Mouse (Mus musculus) midbrain, embryonic 10.5 days (tissue): ENCODE results near the gene Iqsec1. TPM values are rescaled to one million over a fixed set of nuclear protein-coding genes. Genes with fewer than 3 reads are reported as not detected.

Experiments
- DNase-seq: peaks from one replicate; pipeline ENCODE4 v3.0.0-alpha.2; 2017; ENCODE audit warnings: low spot score
- H3K27ac ChIP-seq: fragments of 300-500 bp; sonication (generic); replicated peaks from 2 replicates; pipeline ENCODE4 v1.5.1; 2016; ENCODE audit warnings: mild to moderate bottlenecking
- H3K27me3 ChIP-seq: fragments of 300-500 bp; sonication (generic); 2 replicates; pipeline ENCODE4 v1.6.1; 2016; ENCODE audit warnings: low read depth, mild to moderate bottlenecking; ENCODE audit not compliant: poor library complexity, severe bottlenecking
- H3K36me3 ChIP-seq: fragments of 300-500 bp; sonication (generic); 2 replicates; pipeline ENCODE4 v1.6.1; 2016; ENCODE audit warnings: mild to moderate bottlenecking, moderate library complexity
- H3K4me1 ChIP-seq: fragments of 300-500 bp; sonication (generic); 2 replicates; pipeline ENCODE4 v1.6.1; 2016
- H3K4me3 ChIP-seq: fragments of 300-500 bp; sonication (generic); 2 replicates; pipeline ENCODE4 v1.5.1; 2016; ENCODE audit warnings: mild to moderate bottlenecking, moderate library complexity
- H3K9me3 ChIP-seq: fragments of 300-500 bp; sonication (generic); replicated peaks from 2 replicates; pipeline ENCODE4 v1.6.1; 2016; ENCODE audit warnings: mild to moderate bottlenecking
- WGBS: fragments of 180-500 bp; shearing (Covaris S2); methylation state at CpG from one replicate; pipeline ENCODE4 v1.1.7; 2016; 5-methylcytosine and 5-hydroxymethylcytosine counted together
- polyA plus RNA-seq: library from polyadenylated mRNA; unstranded; fragments of >200 nt; fragmentation: Nextera tagmentation; extraction: Ambion mirVana; gene quantifications from 2 replicates; pipeline ENCODE4 v1.2.1, GENCODE M21; 2016

The Iqsec1 gene
- polyA plus RNA-seq, 1 experiment from 2014 or later: 9.3 TPM

DNA sequence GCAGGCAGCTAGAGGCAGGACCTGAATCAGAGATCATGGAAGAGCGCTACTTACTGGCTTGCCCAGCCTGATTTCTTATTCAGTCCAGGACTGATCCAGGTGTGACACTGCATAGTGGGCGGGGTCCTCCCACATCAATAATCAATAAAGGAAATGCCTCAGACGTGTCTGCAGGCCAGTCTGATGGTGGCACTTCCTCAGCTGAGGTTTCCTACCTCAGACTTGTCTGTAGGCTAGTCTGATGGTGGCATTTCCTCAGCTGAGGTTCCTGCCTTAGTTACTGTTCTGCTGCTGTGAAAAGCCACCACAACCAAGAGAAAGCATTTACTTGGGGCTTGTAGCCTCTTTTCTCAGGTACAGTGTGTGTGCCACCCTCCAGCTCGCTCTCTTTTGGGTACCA, 360.9 kb downstream of the Iqsec1 start:
- H3K27me3 ChIP-seq: no peaks in the 10 kb centered on the region
- H3K36me3 ChIP-seq: no peaks in the 10 kb centered on the region
- no peak overlapping the region for H3K27ac ChIP-seq
- no peak for DNase-seq
- 82% methylated on average over 4 of the region's 4 CpGs for WGBS
- no peaks in the 10 kb centered on the region for H3K9me3 ChIP-seq
- H3K4me3 ChIP-seq: no peak overlapping the region
- peaks cover 10% of the 10 kb centered on the region for H3K4me1 ChIP-seq

DNA sequence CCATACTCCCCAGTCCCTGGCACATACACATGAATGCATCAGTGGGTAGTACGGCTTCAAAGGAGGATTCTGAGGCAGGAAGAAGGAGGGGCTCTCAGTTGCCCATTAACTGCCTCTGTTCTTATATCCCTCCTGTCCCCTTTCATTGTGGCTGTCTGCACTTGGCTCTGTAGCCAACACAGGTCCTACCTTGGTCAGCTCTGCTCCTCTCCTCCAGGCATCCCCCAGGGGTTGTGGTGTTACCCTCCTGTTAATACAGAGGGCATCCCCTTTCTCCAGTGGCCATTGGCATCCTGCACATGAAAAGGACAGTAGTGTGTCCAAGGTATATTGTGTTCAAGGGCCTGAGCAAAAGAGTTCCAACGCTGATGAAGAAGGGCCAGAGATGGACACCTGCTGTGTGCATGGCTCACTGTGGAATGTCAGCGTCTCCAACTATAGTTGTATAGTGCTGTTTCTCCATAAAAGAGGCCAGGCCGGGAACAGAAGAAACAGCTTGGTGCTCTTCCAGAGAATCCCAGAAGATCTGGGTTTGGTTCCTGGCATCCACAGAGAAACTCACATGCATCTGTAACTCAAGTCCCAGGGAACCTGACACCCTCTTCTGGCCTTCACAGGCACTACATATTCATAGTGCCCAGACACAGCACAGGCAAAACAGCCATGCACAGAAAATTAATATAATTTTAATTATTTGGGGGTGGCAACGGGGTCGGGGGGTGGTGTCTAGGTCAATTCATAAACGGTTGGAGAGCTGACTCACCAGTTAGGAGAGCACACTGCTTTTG, 363.1 kb downstream of the Iqsec1 start:
- peak overlapping the region; percentile 52; the same call in 1 of the 2 replicates for H3K27ac ChIP-seq

DNA sequence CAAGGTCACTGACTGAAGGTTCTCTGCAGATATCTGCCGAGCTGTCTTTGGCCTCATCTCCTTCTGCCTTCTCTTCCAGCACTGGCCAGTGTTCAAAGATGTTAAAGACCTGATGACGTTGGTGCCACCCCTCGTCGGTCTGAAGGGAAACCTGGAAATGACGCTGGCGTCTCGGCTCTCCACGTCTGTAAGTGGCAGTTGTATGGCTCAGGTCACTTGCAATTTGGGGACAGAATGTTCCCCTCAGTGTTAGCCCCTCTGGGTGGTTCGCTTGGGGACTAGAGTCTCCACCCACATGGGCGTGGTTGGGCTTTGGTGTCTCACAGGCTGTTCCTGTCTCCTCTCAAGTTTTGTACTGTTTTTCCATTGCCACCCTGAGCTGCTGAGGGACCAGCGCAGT, 363.8 kb downstream of the Iqsec1 start:
- WGBS: 87% methylated on average over 11 of the region's 11 CpGs
- H3K4me3 ChIP-seq: no peak overlapping the region
- H3K9me3 ChIP-seq: no peaks in the 10 kb centered on the region
- H3K27me3 ChIP-seq: no peaks in the 10 kb centered on the region
- DNase-seq: no peak
- H3K4me1 ChIP-seq: peaks cover 30% of the 10 kb centered on the region
- H3K27ac ChIP-seq: peak overlapping the region; percentile 52; the same call in 1 of the 2 replicates
- H3K36me3 ChIP-seq: no peaks in the 10 kb centered on the region

More for the DNA sequence above, 363.1 kb downstream of the Iqsec1 start:
- WGBS: 83% methylated on average over 7 of the region's 7 CpGs
- Histone ChIP-seq H3K36me3 (no peaks in the 10 kb centered on the region), H3K4me3 (no peak overlapping the region), H3K27me3 (no peaks in the 10 kb centered on the region), H3K9me3 (no peaks in the 10 kb centered on the region), H3K4me1 (peaks cover 30% of the 10 kb centered on the region)
- no peak for DNase-seq

DNA sequence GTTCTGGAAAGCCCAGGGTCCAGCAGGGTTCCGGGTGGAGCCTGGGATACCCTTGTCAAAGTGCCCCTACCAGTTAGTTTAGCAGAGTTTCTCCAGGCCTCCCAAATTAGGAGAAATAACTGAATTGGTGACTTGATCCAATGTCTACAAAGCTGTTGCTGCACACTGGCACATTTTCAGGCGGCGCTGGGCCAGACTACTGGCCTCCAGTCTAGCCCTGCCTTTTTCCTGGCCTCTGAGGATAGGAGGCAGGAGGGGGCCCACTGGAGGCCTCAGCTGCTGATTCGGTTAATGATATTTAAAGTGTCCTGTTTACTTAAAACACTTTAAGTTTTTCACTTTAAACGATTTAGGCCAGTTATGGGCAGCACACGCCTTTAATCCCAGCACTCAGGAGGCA, 364.3 kb downstream of the Iqsec1 start:
- Histone ChIP-seq H3K4me1 (peaks cover 30% of the 10 kb centered on the region), H3K4me3 (no peak overlapping the region), H3K27me3 (no peaks in the 10 kb centered on the region), H3K27ac (no peak overlapping the region), H3K9me3 (no peaks in the 10 kb centered on the region), H3K36me3 (no peaks in the 10 kb centered on the region)
- WGBS: 87% methylated on average over 6 of the region's 6 CpGs
- DNase-seq: no peak

DNA sequence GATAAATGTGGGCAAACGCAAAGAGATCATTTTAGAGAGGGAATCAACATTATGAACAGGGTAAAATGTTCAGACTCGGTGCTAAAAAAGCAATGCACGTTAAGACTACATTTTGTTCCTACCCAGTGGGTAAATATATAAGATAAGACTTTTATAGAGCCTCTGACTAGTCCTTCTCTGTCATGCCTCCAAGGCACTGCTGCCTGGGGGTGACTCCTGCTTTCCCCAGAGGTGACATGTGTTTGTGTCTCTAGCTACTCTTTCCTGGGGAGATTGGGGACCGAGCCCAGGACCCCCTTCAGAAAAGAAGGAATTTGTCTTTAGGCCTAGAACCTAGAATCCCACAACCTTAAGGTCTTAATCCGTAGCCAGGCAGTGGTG, 365.0 kb downstream of the Iqsec1 start:
- DNase-seq: no peak
- H3K27me3 ChIP-seq: no peaks in the 10 kb centered on the region
- WGBS: 83% methylated on average over 5 of the region's 5 CpGs
- H3K36me3 ChIP-seq: no peaks in the 10 kb centered on the region
- 0 out of 2 replicates have a peak overlapping the region, but pooled peaks have one; percentile 75 for H3K27ac ChIP-seq
- peaks cover 36% of the 10 kb centered on the region for H3K4me1 ChIP-seq
- no peak overlapping the region for H3K4me3 ChIP-seq
- H3K9me3 ChIP-seq: no peaks in the 10 kb centered on the region

DNA sequence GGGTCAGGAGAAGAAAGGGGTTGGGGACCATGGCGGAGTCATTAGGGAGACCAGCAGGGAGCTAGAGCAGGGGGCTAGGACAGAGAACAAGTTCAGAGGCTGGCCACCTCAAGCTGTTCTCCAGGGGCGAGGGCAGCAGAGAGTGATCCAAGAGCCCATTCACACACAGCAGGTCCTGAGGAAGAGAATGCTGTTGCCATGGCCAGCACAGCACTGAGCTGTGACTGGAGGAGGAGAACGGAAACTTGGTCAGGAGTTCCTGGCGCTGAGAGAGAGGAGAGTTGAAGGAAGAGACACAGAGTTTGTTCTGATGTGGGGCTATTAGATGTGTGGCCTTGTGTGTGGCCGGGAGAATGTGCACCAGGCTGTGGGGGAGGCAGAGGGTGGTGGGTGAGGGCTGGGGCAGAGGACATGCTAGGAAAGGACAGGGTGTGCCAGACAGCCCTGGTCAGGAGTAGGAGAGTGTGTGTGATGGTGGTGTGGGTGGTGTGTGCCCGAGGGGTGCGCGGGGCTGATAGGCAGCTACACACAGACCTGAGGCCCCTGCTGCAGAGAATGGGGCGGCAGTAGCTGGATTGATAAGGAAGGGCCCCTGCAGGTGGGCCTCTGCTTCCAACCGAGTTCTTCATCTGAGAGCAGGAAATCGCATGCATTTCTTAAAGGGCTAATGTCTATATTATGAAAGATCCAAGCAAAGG, 365.6 kb downstream of the Iqsec1 start:
- no peaks in the 10 kb centered on the region for H3K36me3 ChIP-seq
- DNase-seq: no peak
- no peaks in the 10 kb centered on the region for H3K27me3 ChIP-seq
- no peaks in the 10 kb centered on the region for H3K9me3 ChIP-seq
- peak overlapping the region; percentile 75 for H3K27ac ChIP-seq
- H3K4me3 ChIP-seq: no peak overlapping the region
- WGBS: 44% methylated on average over 11 of the region's 11 CpGs
- peaks cover 36% of the 10 kb centered on the region for H3K4me1 ChIP-seq

DNA sequence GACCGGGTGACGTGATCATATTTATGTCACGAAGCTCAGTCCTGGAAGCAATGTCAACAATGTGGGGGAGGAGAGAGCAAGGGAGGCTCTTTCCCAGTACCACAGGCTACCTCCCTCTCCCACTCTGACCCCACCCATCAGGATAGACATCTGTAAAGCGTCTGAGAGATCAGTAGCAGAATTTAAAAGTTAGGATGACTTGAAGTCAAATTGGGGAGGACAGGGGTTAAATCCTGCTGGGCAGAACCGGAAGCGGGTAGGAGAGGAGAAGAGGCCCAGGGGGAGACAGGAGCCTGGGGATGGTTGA, 366.9 kb downstream of the Iqsec1 start:
- Histone ChIP-seq H3K4me1 (peaks cover 36% of the 10 kb centered on the region), H3K9me3 (no peaks in the 10 kb centered on the region), H3K27ac (peak overlapping the region; percentile 46; the same call in 1 of the 2 replicates), H3K27me3 (no peaks in the 10 kb centered on the region), H3K4me3 (no peak overlapping the region), H3K36me3 (no peaks in the 10 kb centered on the region)
- DNase-seq: no peak
- WGBS: 82% methylated on average over 6 of the region's 6 CpGs

DNA sequence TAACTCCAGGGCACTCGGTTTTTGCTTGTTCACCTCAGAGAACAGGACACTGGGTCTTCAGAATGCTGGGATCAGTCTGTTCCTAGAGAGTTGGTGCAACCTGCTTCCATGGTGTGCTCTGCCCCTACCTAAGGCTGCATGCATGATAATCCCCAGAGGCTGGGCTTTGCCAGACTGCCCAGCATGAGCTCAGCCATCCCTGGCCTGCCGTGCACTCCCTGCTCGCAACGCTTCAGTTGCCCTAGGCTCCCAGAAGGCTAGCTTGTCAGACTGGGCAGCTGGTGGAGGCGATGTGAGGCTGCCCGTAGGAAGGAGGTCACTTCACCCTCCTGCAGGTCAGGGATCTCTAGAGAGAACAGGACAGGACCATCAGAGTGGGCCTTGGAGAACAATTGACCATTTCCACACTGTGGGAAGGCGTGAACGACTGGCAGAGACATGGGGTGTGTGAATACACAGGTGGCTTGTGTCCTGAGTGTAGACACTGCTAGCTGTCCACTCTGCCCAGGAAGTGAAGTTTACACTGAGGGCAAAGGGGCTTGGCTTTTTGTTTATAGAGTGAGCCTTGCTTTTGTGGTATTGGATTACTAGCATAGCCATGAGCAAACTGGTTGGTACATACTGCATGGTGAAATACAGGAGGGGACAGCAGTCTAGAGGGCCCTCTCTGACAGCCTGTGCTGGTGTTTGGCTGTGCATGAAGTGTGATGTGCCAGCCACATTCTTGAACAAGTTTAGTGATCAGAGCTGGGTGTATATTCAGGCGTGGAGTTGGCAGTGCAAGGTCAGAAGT, 367.5 kb downstream of the Iqsec1 start:
- Histone ChIP-seq H3K27ac (peak overlapping the region; percentile 46), H3K4me3 (no peak overlapping the region), H3K4me1 (peaks cover 36% of the 10 kb centered on the region), H3K9me3 (no peaks in the 10 kb centered on the region), H3K27me3 (no peaks in the 10 kb centered on the region), H3K36me3 (no peaks in the 10 kb centered on the region)
- DNase-seq: no peak
- WGBS: 44% methylated on average over 9 of the region's 9 CpGs

DNA sequence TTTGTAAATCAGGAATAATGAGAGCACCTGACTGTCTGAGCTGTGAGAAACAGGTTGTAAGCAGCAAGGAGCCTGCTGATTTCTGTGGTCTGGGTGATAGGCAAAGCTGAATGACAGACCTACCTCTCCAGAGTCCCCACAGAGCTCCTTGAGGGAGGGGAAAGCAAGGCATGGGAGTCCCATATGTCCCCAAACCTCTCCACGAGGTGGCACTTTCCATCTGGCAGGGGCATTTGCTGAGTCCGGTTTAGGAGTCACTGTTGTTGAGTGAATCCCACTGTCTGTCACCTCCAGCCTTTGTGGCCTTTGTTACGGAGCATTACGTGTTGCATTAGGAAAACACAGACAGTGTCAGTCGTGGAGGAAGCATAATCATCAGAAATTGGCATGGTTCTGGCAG, 368.5 kb downstream of the Iqsec1 start:
- Histone ChIP-seq H3K36me3 (no peaks in the 10 kb centered on the region), H3K4me1 (peaks cover 33% of the 10 kb centered on the region), H3K27me3 (no peaks in the 10 kb centered on the region), H3K9me3 (no peaks in the 10 kb centered on the region), H3K27ac (no peak overlapping the region), H3K4me3 (no peak overlapping the region)
- WGBS: 73% methylated on average over 5 of the region's 5 CpGs
- DNase-seq: no peak

DNA sequence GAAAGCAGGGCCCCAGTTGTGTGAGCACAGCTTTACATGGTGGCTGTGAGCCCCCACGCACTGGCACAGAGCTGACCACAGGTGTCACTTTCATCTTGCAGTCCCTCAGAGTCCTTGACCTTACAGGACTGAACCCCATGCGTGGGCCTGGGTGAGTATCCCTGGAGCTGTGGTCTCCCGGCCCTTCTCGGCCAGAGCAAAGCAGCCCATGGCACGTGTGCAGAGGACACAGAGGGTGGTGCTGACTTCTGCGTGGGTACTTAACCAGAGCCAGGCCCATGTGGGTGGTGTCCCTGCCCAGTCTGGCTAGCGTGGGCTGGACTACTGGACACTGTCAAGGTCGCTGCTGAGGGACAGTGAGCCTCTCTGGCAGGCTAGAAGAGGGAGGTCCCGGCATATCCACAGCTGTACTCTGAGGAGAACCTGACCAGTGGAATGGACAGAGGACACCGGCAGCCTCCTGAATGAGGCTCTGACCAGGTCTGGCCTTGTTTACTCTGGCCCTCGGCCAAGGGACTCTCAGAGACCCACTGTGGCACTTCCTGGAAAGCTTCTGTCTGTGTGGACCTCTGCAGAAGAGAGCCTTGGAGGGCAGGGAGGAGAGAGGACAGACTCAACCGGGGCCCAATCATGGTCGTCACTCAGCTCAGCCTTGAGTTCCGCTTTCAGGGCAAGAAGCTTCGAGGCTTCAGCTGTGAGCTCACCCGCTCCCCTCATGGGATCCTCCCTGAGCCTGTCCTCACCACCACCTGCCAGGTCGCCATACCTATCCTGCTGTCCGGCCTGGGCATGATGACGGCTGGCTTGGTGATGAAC, 369.5 kb downstream of the Iqsec1 start:
- H3K36me3 ChIP-seq: no peaks in the 10 kb centered on the region
- H3K4me3 ChIP-seq: no peak overlapping the region
- WGBS: 88% methylated on average over 19 of the region's 19 CpGs
- peak overlapping the region; percentile 61 for H3K27ac ChIP-seq
- peaks cover 33% of the 10 kb centered on the region for H3K4me1 ChIP-seq
- DNase-seq: no peak
- no peaks in the 10 kb centered on the region for H3K9me3 ChIP-seq
- no peaks in the 10 kb centered on the region for H3K27me3 ChIP-seq

DNA sequence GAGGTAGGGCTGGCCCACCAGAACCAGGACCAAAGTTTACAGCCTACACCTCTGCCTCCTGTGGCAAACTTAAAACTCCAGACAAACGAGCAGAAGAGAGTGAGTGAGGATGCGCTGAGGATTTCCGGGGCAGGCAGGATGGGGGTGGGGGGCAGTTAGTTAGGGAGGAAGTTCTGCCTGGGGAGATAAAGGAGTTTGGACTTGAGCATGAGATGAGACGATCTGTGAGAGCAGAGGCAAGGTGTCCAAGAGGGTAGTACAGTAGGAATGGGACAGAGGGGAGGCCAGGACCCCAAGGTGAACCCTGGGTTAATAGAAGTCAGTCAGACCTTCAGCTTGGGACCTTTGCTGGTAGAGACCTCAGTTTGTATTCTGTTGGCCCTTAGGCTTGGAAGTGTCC, 370.2 kb downstream of the Iqsec1 start:
- H3K27me3 ChIP-seq: no peaks in the 10 kb centered on the region
- no peaks in the 10 kb centered on the region for H3K36me3 ChIP-seq
- H3K9me3 ChIP-seq: no peaks in the 10 kb centered on the region
- H3K27ac ChIP-seq: no peak overlapping the region; the same call in 1 of the 2 replicates
- no peak for DNase-seq
- peaks cover 33% of the 10 kb centered on the region for H3K4me1 ChIP-seq
- WGBS: 80% methylated on average over 4 of the region's 4 CpGs
- no peak overlapping the region for H3K4me3 ChIP-seq

DNA sequence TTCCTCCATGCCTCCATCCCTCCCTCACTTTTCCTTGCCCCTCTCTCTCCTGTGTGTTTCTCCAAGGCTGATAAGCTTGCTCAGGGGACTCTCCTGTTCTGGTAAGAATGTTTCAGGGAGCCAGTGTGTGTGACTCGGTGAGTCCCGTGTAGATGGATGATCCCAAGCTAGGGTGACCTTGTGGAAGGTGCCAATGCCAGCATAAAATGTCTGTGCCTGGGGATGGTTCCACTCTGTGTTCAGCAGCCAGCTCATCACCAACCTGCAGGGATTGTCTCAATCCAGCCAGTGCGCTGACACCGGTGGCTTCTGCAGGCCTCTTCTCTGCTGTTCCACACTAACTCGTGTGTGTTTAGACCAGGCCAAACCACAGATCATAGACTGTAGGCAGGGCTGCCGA, 372.0 kb downstream of the Iqsec1 start:
- Histone ChIP-seq H3K27me3 (no peaks in the 10 kb centered on the region), H3K4me3 (no peak overlapping the region)
- 91% methylated on average over 6 of the region's 6 CpGs for WGBS

More for the DNA sequence above, 372.0 kb downstream of the Iqsec1 start:
- Histone ChIP-seq H3K36me3 (no peaks in the 10 kb centered on the region), H3K9me3 (no peaks in the 10 kb centered on the region), H3K4me1 (peaks cover 20% of the 10 kb centered on the region), H3K27ac (no peak overlapping the region)
- DNase-seq: no peak
